Mouse (Mus musculus) limb, embryonic 14.5 days (tissue): ENCODE measurements around the gene Zfp42. TPM values are rescaled to one million over a fixed set of nuclear protein-coding genes. Genes with fewer than 3 reads are reported as not detected.

Experiments
- ATAC-seq: fragments of 200-750 bp; cut with Nextera tagmentation; 2 replicates; pipeline ENCODE4 v1.8.0; 2017; ENCODE audit warnings: low read depth, moderate number of reproducible peaks, moderate TSS enrichment; ENCODE audit not compliant: low FRiP score
- DNase-seq: peaks from one replicate; pipeline ENCODE4 v3.0.0-alpha.2; 2015; ENCODE audit warnings: low spot score
- H3K27ac ChIP-seq: fragments of 300-500 bp; sonication (generic); replicated peaks from 2 replicates; pipeline ENCODE4 v1.5.1; 2014; ENCODE audit warnings: low read depth, mild to moderate bottlenecking, low read length, moderate library complexity, mixed read lengths
- H3K27me3 ChIP-seq: fragments of 300-500 bp; sonication (generic); 2 replicates; pipeline ENCODE4 v1.6.1; 2014; ENCODE audit warnings: low read length, mixed read lengths; ENCODE audit not compliant: control insufficient read depth, insufficient read depth
- H3K36me3 ChIP-seq: fragments of 300-500 bp; sonication (generic); 2 replicates; pipeline ENCODE4 v1.6.1; 2014; ENCODE audit warnings: mild to moderate bottlenecking, low read length, moderate library complexity, mixed read lengths; ENCODE audit not compliant: control insufficient read depth, insufficient read depth
- H3K4me1 ChIP-seq: fragments of 300-500 bp; sonication (generic); 2 replicates; pipeline ENCODE4 v1.6.1; 2014; ENCODE audit warnings: antibody characterized with exemption, low read length, mixed read lengths; ENCODE audit not compliant: control insufficient read depth, insufficient read depth
- H3K4me2 ChIP-seq: fragments of 300-500 bp; sonication (generic); replicated peaks from 2 replicates; pipeline ENCODE4 v1.6.1; 2014; ENCODE audit warnings: low read depth, mild to moderate bottlenecking, low read length, moderate library complexity; ENCODE audit not compliant: severe bottlenecking
- H3K4me3 ChIP-seq: fragments of 300-500 bp; sonication (generic); replicated peaks from 2 replicates; pipeline ENCODE4 v1.5.1; 2014; ENCODE audit warnings: low read length
- H3K9ac ChIP-seq: fragments of 300-500 bp; sonication (generic); 2 replicates; pipeline ENCODE4 v1.6.1; 2014; ENCODE audit warnings: mild to moderate bottlenecking, low read depth, low read length, moderate library complexity; ENCODE audit not compliant: severe bottlenecking
- H3K9me3 ChIP-seq: fragments of 300-500 bp; sonication (generic); 2 replicates; pipeline ENCODE4 v1.6.1; 2016; ENCODE audit warnings: low read length; ENCODE audit not compliant: control insufficient read depth
- POLR2A ChIP-seq: fragments of 200-500 bp; IDR thresholded peaks from 2 replicates; pipeline ENCODE4 v1.8.0; 2012; ENCODE audit warnings: inconsistent platforms, mild to moderate bottlenecking, moderate library complexity, borderline replicate concordance; ENCODE audit not compliant: insufficient read depth, insufficient read length; ENCODE audit errors: extremely low read depth
- WGBS: fragments of 180-500 bp; shearing (Covaris S2); extraction: QIAGEN DNeasy Blood & Tissue Kit; methylation state at CpG from one replicate; pipeline ENCODE4 v1.1.7; 2014; 5-methylcytosine and 5-hydroxymethylcytosine counted together
- polyA plus RNA-seq, 2 experiments: library from polyadenylated mRNA; depleted of rRNA in 1 of 2; stranded (reverse) in 1 of 2; unstranded in 1 of 2; fragments of >200 nt; fragmentation: Nextera tagmentation in 1 of 2; extraction: Ambion mirVana in 1 of 2; gene quantifications; 2 replicates each; pipeline versions ENCODE4 v1.2.1 to v1.2.3; 2012 to 2014

Gene Zfp42
- polyA plus RNA-seq, 2 experiments = 0.05 to 0.10 TPM

DNA sequence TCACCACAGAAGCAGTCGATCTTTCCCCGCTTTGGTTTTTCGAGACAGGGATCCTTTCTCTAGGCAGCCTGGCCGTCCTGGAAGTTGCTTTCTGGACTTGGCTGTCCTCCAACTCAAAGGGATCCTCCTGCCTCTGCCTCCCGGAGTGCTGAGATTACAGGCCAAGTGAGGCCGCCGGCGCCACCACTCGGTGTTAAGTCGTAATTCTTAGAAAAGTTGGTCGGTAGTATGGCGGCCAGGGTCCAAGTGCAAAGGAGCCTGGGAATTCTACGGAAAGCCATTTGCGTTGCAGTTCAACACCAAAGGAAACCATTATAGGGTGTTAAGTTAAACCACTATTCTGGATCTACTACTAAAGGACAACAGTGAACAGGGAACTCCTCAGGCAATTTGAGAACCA, 1.1 kb downstream of the Zfp42 start:
- no peak for TF ChIP-seq POLR2A
- WGBS = 96% methylated on average over 14 of the region's 14 CpGs
- H3K9ac ChIP-seq = no peak overlapping the region
- H3K27me3 ChIP-seq = no peaks in the 10 kb centered on the region
- H3K27ac ChIP-seq = no peak overlapping the region
- H3K4me2 ChIP-seq = no peak overlapping the region
- H3K36me3 ChIP-seq = no peaks in the 10 kb centered on the region
- ATAC-seq (no peak), DNase-seq (no peak)
- no peaks in the 10 kb centered on the region for H3K4me1 ChIP-seq
- H3K4me3 ChIP-seq = no peak overlapping the region
- peaks cover 6% of the 10 kb centered on the region for H3K9me3 ChIP-seq

DNA sequence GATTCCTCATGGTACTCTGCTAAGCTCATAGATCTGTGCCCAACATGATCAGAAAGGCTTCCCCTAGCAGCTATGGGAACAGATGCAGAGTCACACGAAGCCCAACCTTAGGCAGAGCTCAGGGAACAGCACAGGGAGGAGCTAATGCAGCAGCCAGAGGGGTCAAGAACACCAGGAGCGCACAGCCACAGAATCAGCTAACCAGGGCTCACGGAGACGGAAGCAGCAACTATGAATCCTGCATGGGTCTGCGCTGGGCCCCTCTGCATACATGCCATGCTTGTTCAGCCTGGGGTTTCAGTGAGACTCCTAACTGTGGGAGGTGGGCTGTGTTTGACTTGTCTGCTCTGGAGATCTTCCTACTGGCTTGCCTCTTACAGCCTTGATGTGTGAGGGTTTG, 7.0 kb downstream of the Zfp42 start:
- Histone ChIP-seq H3K27me3 (no peaks in the 10 kb centered on the region), H3K27ac (no peak overlapping the region), H3K9me3 (no peaks in the 10 kb centered on the region), H3K4me1 (no peaks in the 10 kb centered on the region), H3K4me3 (no peak overlapping the region), H3K4me2 (no peak overlapping the region), H3K9ac (no peak overlapping the region), H3K36me3 (no peaks in the 10 kb centered on the region)
- DNase-seq (no peak), ATAC-seq (no peak)
- 44% methylated on average over 5 of the region's 5 CpGs for WGBS
- TF ChIP-seq POLR2A = no peak

DNA sequence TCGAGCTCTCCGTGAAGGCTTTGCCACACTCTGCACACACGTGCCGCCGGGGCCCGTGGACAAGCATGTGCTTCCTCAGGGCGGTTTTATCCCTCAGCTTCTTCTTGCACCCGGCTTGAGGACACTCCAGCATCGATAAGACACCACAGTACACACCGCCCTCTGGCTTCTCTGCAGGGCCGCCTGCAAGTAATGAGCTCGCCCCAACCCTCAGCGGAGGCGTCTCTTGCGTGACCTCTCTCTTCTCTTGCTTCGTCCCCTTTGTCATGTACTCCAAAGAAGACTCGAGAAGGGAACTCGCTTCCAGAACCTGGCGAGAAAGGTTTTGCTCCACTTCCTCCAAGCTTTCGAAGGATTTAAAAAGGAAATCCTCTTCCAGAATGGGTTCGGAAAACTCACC, 11.0 kb downstream of the Zfp42 start:
- Histone ChIP-seq H3K27ac (no peak overlapping the region), H3K36me3 (no peaks in the 10 kb centered on the region), H3K4me3 (no peak overlapping the region), H3K4me1 (no peaks in the 10 kb centered on the region), H3K27me3 (no peaks in the 10 kb centered on the region), H3K4me2 (no peak overlapping the region), H3K9me3 (no peaks in the 10 kb centered on the region), H3K9ac (no peak overlapping the region)
- ATAC-seq (no peak), DNase-seq (no peak)
- 93% methylated on average over 21 of the region's 21 CpGs for WGBS
- TF ChIP-seq POLR2A = no peak

DNA sequence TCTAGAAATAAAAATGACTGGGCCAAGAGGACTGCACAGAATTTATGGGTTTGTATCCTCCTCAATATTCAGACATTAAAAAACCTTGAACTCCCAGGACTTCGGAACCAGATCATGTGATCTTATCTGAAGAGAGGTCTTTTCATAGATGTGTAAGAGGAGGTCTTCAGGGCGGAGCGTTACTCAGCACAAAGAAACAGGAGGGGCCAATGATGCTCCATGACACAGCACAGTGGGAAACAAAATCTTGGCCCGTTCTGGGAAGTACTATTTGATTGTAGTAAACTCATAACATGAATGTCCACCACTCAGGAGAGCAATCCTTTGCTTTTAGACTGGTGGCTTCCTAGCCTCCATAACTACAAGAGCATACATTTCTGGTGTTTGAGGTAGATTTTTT, 12.6 kb downstream of the Zfp42 start:
- WGBS = 92% methylated on average over 4 of the region's 4 CpGs
- ATAC-seq (no peak), DNase-seq (no peak)
- no peaks in the 10 kb centered on the region for H3K9me3 ChIP-seq
- TF ChIP-seq POLR2A = no peak
- H3K36me3 ChIP-seq = no peaks in the 10 kb centered on the region
- H3K4me1 ChIP-seq = peaks cover 2% of the 10 kb centered on the region; the same call in 1 of the 2 replicates
- no peak overlapping the region for H3K4me2 ChIP-seq
- no peak overlapping the region for H3K9ac ChIP-seq
- H3K4me3 ChIP-seq = no peak overlapping the region
- H3K27ac ChIP-seq = no peak overlapping the region
- no peaks in the 10 kb centered on the region for H3K27me3 ChIP-seq

DNA sequence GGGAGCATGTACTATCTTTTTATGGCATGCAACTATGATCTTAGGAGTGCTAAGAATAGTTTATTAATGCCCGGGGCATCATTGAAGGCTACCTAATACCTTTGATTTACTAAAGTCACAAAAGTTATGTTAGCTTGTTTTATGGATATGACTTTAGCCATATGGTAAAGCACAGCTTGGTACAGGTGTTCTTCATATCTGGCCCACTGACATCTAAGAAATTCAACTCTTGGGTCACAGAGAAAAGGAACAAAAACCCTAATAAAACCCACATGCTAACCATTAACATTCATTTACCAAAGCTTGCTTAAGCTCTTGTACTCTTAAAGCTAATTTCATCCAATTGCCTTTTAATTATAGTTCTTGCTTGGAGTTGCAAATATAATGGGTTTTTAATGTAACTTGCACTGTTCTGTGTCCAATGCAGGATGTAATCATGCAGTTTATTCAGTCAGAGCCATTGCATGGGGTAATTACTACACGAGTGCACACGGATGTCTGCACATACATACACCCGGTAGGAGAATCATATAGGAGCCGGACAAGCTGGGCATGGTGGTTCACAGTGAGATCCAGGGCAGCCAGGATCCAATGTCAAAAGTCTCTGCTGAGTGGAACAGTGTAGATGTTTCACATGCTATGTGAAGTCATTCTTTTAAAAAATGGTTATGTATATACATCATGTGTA, 16.2 kb downstream of the Zfp42 start:
- no peaks in the 10 kb centered on the region for H3K27me3 ChIP-seq
- ATAC-seq = no peak
- H3K4me3 ChIP-seq = no peak overlapping the region
- TF ChIP-seq POLR2A = no peak
- WGBS = 19% methylated on average over 5 of the region's 5 CpGs
- no peaks in the 10 kb centered on the region for H3K9me3 ChIP-seq
- H3K27ac ChIP-seq = no peak overlapping the region
- no peaks in the 10 kb centered on the region for H3K36me3 ChIP-seq
- peaks cover 2% of the 10 kb centered on the region; the same call in 1 of the 2 replicates for H3K4me1 ChIP-seq
- no peak for DNase-seq
- H3K4me2 ChIP-seq = no peak overlapping the region
- H3K9ac ChIP-seq = no peak overlapping the region

DNA sequence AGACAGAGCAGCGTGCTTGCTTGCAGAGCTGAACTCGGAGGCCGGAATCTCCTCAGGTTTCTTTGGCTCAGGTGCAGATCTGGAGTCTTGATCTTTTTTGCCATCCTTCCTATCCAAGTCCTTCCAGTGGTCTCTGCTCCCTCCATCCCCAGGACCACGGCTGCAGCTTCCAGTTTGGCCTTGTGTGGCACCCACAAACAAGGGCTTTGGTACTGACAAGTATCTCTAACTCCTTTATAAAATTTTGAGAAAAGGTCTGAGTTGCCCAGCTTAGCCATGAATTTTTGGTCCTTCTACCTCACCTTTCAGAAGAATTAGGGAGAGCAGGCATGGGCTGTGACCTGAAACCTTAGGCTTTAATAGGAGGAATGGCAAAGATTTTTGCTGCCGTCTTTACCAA, 17.0 kb downstream of the Zfp42 start:
- DNase-seq = no peak
- 72% methylated on average over 5 of the region's 5 CpGs for WGBS
- no peak for ATAC-seq
- Histone ChIP-seq H3K36me3 (no peaks in the 10 kb centered on the region), H3K27ac (no peak overlapping the region), H3K27me3 (no peaks in the 10 kb centered on the region), H3K4me1 (peaks cover 2% of the 10 kb centered on the region; the same call in 1 of the 2 replicates), H3K4me2 (no peak overlapping the region), H3K4me3 (no peak overlapping the region), H3K9ac (no peak overlapping the region), H3K9me3 (no peaks in the 10 kb centered on the region)
- TF ChIP-seq POLR2A = no peak
